Mouse (Mus musculus): ENCODE results near the gene D030056L22Rik.

D030056L22Rik gene

GRCm38 (mm10) chr19:18712866-18713300, at the start of gene D030056L22Rik:
Gene D030056L22Rik, plus strand, starts transcription at chr19:18713193.
- DNase-seq (ENCODE audit: low spot score), result peak; percentile 97

- no peak for DNase-seq (ENCODE audit: low spot score)
Observed at GRCm38 (mm10) chr19:18663904-18664303, 49.1 kb upstream of the D030056L22Rik start.

GRCm38 (mm10) chr19:18666966-18667365, 46.0 kb upstream of the D030056L22Rik start:
- no peak for DNase-seq (ENCODE audit: low spot score)

GRCm38 (mm10) chr19:18669551-18669950, 43.4 kb upstream of the D030056L22Rik start:
- no peak for DNase-seq (ENCODE audit: low spot score)

- peak; percentile 97 for DNase-seq (ENCODE audit: low spot score)
Observed at GRCm38 (mm10) chr19:18670608-18671007, 42.4 kb upstream of the D030056L22Rik start, which contains the start of gene Carnmt1. Gene Carnmt1, plus strand, starts transcription at chr19:18670764.

GRCm38 (mm10) chr19:18671056-18671741, 41.8 kb upstream of the D030056L22Rik start:
- DNase-seq (ENCODE audit: low spot score), result peak; percentile 60

- no peak for DNase-seq (ENCODE audit: low spot score)
Observed at GRCm38 (mm10) chr19:18672498-18672897, 40.5 kb upstream of the D030056L22Rik start.

- DNase-seq (ENCODE audit: low spot score), result no peak
Observed at GRCm38 (mm10) chr19:18673116-18673515, 39.9 kb upstream of the D030056L22Rik start.

GRCm38 (mm10) chr19:18682142-18682541, 30.9 kb upstream of the D030056L22Rik start:
- no peak for DNase-seq (ENCODE audit: low spot score)

GRCm38 (mm10) chr19:18687556-18687955, 25.4 kb upstream of the D030056L22Rik start:
- DNase-seq (ENCODE audit: low spot score), result no peak

- no peak for DNase-seq (ENCODE audit: low spot score)
Observed at GRCm38 (mm10) chr19:18692176-18692575, 20.8 kb upstream of the D030056L22Rik start.

- DNase-seq (ENCODE audit: low spot score), result no peak
Observed at GRCm38 (mm10) chr19:18692768-18693167, 20.2 kb upstream of the D030056L22Rik start.

- no peak for DNase-seq (ENCODE audit: low spot score)
Observed at GRCm38 (mm10) chr19:18695116-18695515, 17.9 kb upstream of the D030056L22Rik start.

- no peak for DNase-seq (ENCODE audit: low spot score)
Observed at GRCm38 (mm10) chr19:18695552-18695951, 17.4 kb upstream of the D030056L22Rik start.

GRCm38 (mm10) chr19:18708101-18708500, 4.9 kb upstream of the D030056L22Rik start:
- no peak for DNase-seq (ENCODE audit: low spot score)

GRCm38 (mm10) chr19:18710903-18711302, 2.1 kb upstream of the D030056L22Rik start:
- no peak for DNase-seq (ENCODE audit: low spot score)

- DNase-seq (ENCODE audit: low spot score), result no peak
Observed at GRCm38 (mm10) chr19:18711589-18711988, 1.4 kb upstream of the D030056L22Rik start.

- DNase-seq (ENCODE audit: low spot score), result no peak
Observed at GRCm38 (mm10) chr19:18712153-18712865, 684 bp upstream of the D030056L22Rik start.

- peak; percentile 43 for DNase-seq (ENCODE audit: low spot score)
Observed at GRCm38 (mm10) chr19:18713357-18713756, 364 bp downstream of the D030056L22Rik start.

GRCm38 (mm10) chr19:18716374-18716773, 3.4 kb downstream of the D030056L22Rik start:
- DNase-seq (ENCODE audit: low spot score), result peak; percentile 21

- DNase-seq (ENCODE audit: low spot score), result no peak
Observed at GRCm38 (mm10) chr19:18720337-18720736, 7.3 kb downstream of the D030056L22Rik start.

- no peak for DNase-seq (ENCODE audit: low spot score)
Observed at GRCm38 (mm10) chr19:18725186-18725585, 12.2 kb downstream of the D030056L22Rik start.

GRCm38 (mm10) chr19:18730255-18730654, 17.3 kb downstream of the D030056L22Rik start:
- DNase-seq (ENCODE audit: low spot score), result peak; percentile 26

All from yolk sac, embryonic 10.5 days (tissue).